Mouse (Mus musculus) heart, adult 2 months (tissue): Measurements from ENCODE around the gene B3gnt2.

Source experiments
- CTCF ChIP-seq: fragments of 200-600 bp; IDR thresholded peaks from 2 replicates; pipeline ENCODE4 v1.8.1; 2022; ENCODE audit warnings: antibody characterized with exemption, mild to moderate bottlenecking, moderate library complexity
- EP300 ChIP-seq: fragments of 200-500 bp; IDR thresholded peaks from 2 replicates; pipeline ENCODE4 v1.6.1; 2011; ENCODE audit warnings: low read depth, low read length, control low read depth; ENCODE audit not compliant: insufficient read depth
- POLR2A ChIP-seq: fragments of 200-500 bp; IDR thresholded peaks from 2 replicates; pipeline ENCODE4 v1.6.1; 2011; ENCODE audit warnings: mild to moderate bottlenecking, low read depth, low read length, control low read depth; ENCODE audit not compliant: insufficient read depth

DNA sequence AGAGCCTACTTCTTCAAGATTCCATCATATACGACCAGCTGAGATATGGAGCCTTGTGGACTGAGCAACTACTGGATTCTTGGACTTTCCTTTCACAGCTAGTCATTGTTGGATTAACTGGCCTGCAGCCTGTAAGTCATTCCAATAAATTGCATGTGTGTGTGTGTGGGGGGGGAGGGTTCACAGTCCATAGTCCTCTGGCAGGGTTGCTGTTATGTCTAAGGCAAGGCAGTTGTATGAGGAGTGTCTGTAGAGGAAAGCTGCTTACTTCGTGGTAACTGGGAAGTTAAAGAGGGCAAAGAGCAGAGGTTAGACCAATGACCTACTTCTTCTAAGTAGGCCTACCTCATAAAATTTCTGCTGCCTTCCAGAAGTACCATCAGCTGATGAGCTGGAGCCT, 22.9 kb upstream of the B3gnt2 start:
- TF ChIP-seq CTCF, result no peak
- no peak for TF ChIP-seq EP300
- no peak for TF ChIP-seq POLR2A
